Mouse (Mus musculus): Measurements from ENCODE around the gene Dnmt3c.

GRCm38 (mm10) chr2:153676944-153677343, 19.5 kb upstream of the Dnmt3c start:
- no peak for TF ChIP-seq E2F4 (IDR thresholded peaks at IDR 0.05; ENCODE audit: insufficient read depth)
- no peak for TF ChIP-seq MYOD1 (IDR thresholded peaks at IDR 0.05; ENCODE audit: control insufficient read depth in 1 of 3, insufficient read length in 2 of 3, low read depth in 2 of 3)
- no peak for TF ChIP-seq POLR2A (IDR thresholded peaks at IDR 0.05; ENCODE audit: insufficient read length, low read depth)
- no peak for TF ChIP-seq MAX (IDR thresholded peaks at IDR 0.05; ENCODE audit: low read depth)

All from myocyte (in vitro differentiated cells).